Mouse (Mus musculus) bone marrow macrophage, adult 2 months (primary cell): ENCODE measurements around the gene Psapl1. TPM values are rescaled to one million over a fixed set of nuclear protein-coding genes. Genes with fewer than 3 reads are reported as not detected.

ENCODE experiments used
- H3K27ac ChIP-seq: 2 replicates; pipeline ENCODE4 v1.5.1; 2012; ENCODE audit warnings: low read depth, low read length; ENCODE audit not compliant: insufficient read depth
- H3K4me1 ChIP-seq: 2 replicates; pipeline ENCODE4 v1.6.1; 2012; ENCODE audit warnings: low read length; ENCODE audit not compliant: control insufficient read depth, insufficient read depth
- H3K4me3 ChIP-seq: 2 replicates; pipeline ENCODE4 v1.5.1; 2012; ENCODE audit warnings: mild to moderate bottlenecking, low read length, moderate library complexity; ENCODE audit not compliant: insufficient read depth
- CTCF ChIP-seq: IDR thresholded peaks from 2 replicates; pipeline ENCODE4 v1.5.1; 2012; ENCODE audit warnings: low read depth, mild to moderate bottlenecking, low read length, moderate library complexity
- POLR2A ChIP-seq: IDR thresholded peaks from 2 replicates; pipeline ENCODE4 v1.6.1; 2012; ENCODE audit warnings: mild to moderate bottlenecking, low read depth, low read length, borderline replicate concordance
- polyA plus RNA-seq: library from polyadenylated mRNA; stranded (reverse); fragments of >200 nt; gene quantifications from 2 replicates; pipeline ENCODE4 v1.2.4, GENCODE M21; 2012; ENCODE audit not compliant: missing spikeins, insufficient read depth, insufficient read length

Gene Psapl1
- polyA plus RNA-seq = not detected in 2 replicates

- TF ChIP-seq CTCF = no peak
- no peak for TF ChIP-seq POLR2A
- Histone ChIP-seq H3K4me3 (no peak within 1 kb of the TSS), H3K4me1 (no peaks in the 10 kb centered on the region), H3K27ac (no peak within 1 kb of the TSS)
Measured at GRCm38 (mm10) chr5:36203916-36204315, at the start of gene Psapl1. Gene Psapl1, plus strand, starts transcription at chr5:36204021.

DNA sequence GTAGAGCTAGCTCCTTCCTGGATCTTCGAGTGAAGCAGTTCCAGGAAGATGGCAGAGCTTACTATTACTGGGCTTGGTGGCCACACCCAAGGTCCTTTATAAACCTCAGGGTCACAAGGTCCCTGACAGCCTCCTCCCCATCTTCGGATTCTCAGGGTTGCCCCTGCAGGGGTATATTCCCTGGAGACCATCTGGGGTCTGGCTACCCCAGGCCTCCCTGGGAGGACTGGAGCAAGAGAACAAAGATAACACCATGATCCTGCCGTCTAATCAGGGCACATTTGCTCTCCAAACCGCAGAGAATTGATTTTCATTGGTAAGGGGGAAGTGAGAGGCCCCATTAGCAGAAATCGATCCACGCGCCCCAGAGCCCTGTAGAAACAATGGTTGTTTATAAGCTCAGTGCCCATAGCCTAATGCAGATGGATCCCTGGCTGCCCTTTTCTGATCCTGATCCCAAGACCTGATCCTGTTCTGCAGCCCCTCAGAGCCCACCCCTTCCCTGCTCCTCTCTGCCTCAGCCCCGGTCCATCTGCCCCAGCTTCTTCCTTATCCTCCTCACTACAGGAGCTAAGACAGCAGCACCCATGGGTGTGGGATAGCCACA is 48.8 kb upstream of the Psapl1 start:
- no peak overlapping the region for H3K4me3 ChIP-seq
- no peak overlapping the region for H3K27ac ChIP-seq
- TF ChIP-seq POLR2A = no peak
- no peak for TF ChIP-seq CTCF
- H3K4me1 ChIP-seq = no peaks in the 10 kb centered on the region

DNA sequence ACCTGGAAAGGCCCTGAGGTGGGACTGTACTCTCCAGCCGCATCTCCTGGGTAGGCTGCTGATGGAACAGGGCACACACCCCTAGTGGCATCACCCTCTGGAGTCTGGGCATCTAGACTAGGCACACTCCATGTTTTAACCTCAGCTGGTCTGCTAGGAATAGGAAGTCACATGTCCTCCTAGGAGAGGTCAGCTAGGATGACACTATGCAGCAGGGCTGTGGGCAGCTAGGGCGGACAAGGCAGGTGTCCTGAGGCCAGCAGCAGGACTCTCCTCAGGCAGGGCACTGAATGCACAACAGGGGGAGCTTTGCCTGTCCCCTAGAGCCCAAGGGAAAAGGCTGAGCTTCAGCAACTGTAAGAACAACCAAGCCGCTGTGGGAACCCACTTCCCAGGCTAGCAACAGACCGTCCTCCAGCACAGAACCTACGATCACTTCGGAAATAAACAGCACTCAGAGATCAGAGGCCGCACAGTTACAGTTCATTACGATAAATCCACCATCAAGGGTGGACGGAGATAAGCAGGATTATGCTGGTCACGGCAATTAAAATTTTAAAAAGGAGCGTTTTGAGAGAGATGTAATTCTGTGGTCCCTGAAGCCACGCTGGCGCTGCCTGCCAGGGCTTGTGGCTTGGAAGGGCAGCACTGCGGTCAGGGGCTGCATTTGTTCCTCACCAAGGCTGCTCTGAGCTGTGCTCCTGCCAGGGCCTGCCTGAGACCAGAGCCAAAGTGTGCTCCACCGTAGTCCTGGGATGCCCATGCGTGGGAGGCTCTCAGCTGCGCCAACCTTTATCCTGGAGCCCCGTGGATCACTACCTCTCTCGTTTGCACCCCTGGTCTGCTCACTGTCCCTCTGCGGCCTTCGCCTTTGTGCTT is 38.2 kb upstream of the Psapl1 start:
- H3K27ac ChIP-seq = no peak overlapping the region
- no peak overlapping the region for H3K4me3 ChIP-seq
- H3K4me1 ChIP-seq = no peaks in the 10 kb centered on the region
- TF ChIP-seq CTCF (no peak), POLR2A (no peak)

DNA sequence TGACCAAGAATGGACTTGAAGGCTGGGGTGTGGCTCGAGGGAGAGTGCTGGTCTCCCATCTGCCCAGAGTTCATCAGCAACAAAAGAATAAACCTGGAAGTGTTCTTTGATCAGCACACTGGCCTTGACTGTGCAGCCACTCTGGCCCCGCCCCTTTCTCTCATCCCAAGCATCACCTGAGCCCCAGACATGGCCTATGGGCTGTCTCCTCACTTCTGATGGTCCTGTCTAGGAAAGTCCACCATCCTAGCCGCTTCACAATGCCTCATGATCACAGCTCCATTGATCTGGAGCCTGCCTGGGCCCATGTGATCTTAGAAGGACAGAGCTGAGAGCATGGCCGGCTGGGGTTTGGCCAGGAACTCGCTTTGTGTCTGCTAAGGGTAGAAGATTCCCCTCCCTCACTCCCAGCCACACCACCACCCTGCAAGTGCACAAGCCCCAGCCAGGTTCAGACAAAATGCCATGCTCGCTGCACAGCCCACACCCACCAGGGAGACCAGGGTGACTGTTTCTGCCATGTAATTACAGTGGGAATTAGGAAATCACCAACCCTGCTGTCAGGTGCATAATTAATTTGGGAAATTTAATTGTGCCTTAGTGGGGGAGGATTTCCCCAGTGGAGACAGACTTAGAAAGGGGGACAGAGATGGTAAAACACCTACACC is 37.3 kb upstream of the Psapl1 start:
- Histone ChIP-seq H3K4me3 (no peak overlapping the region), H3K4me1 (no peaks in the 10 kb centered on the region), H3K27ac (no peak overlapping the region)
- TF ChIP-seq CTCF (no peak), POLR2A (no peak)

DNA sequence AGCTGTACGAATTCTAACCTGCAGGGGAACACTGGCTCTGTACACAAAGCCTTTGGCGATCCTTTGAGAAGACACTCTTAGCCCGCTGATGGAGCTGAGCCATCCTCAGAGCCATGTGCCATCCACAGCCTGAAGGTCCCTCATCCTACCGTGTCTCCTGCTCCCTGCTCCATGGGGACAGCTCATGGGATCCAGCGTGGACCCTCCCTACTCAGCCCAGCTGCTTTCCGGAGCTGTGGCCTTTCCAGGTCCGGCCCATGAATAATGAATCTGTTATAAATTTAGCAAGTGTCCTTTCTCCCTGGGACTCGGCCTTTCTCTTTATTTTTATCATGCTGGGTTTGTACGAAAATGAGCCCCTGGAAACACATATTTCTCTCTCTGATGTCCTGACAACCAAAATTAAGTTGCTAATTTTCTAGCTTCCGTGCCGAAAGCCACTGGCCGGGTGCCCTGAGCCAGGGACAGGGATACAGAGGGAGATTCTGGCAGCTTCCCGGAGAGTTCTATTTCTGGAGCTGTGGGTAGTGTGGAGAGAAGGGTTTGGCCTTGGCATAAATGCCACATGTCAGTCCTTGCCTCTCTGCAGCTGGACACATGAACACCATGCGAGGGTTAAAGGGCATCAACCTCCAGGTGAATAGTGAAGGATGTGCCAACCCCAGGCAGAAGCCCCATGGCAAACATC is 34.7 kb upstream of the Psapl1 start:
- no peak overlapping the region for H3K27ac ChIP-seq
- H3K4me3 ChIP-seq = no peak overlapping the region
- TF ChIP-seq POLR2A (no peak), CTCF (no peak)
- H3K4me1 ChIP-seq = no peaks in the 10 kb centered on the region

- TF ChIP-seq POLR2A (no peak), CTCF (no peak)
- Histone ChIP-seq H3K4me3 (no peak overlapping the region), H3K27ac (no peak overlapping the region), H3K4me1 (no peaks in the 10 kb centered on the region)
Measured at GRCm38 (mm10) chr5:36174569-36175115, 29.2 kb upstream of the Psapl1 start.

DNA sequence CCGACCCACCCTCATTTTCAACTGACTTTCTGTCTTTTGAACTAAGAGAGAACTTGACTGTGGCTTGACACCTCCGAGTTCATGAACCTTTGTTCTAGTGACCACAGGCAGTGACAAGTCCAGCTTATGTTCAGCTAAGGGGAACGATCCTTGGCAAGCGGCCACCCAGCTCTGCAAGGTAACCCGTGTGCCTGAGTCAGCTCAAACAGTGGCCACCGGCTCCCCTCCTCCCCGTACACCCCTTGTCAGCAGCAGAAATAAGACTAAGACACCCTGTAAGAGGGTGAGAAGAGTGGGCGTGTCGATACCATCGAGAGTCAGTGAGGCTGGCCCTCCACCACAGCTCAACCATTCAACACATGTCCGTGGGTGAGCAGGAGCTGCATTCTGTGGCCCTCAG is 27.4 kb upstream of the Psapl1 start:
- TF ChIP-seq CTCF = no peak
- TF ChIP-seq POLR2A = no peak
- Histone ChIP-seq H3K27ac (no peak overlapping the region), H3K4me1 (no peaks in the 10 kb centered on the region), H3K4me3 (no peak overlapping the region)

DNA sequence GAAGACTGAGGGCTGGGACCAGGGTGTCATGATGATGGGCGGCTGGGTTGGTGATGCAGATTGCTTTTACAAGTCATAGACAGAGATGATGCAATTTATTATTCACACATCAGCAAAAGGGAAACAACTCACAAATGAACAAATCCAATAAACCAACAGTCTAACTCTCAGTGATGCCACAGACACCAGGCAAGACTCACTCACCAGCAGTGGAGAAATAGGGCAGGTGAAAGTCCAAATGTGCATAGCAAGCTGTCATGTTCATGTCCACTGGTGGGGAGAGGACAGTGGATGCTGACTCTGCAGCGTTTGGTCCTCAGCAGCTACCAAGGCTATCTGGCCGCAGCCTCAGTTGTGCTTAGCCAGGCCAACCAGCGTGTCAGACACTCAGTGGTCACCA is 26.9 kb upstream of the Psapl1 start:
- H3K4me3 ChIP-seq = no peak overlapping the region
- no peak overlapping the region for H3K27ac ChIP-seq
- TF ChIP-seq CTCF = no peak
- no peak for TF ChIP-seq POLR2A
- no peaks in the 10 kb centered on the region for H3K4me1 ChIP-seq

DNA sequence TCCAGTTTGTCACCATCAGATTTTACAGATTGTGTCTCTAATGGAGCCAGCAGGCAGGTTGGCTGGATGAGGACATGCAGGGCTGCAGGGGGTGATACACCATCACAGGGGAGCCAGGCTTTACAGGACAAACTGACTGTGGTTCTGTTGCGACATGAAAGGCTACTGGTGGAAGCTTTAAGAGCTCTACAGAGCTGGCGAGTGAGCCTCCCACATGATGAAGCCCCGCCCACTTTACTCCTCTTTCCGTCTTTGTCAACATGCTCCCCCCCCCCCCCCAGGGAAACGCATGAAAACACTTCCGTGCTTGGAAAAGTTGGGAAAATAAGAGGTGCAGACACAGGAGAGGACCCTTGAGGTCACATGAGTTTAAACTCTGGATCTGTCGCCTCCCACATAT is 25.6 kb upstream of the Psapl1 start:
- no peaks in the 10 kb centered on the region for H3K4me1 ChIP-seq
- H3K4me3 ChIP-seq = no peak overlapping the region
- TF ChIP-seq CTCF = no peak
- no peak for TF ChIP-seq POLR2A
- no peak overlapping the region for H3K27ac ChIP-seq

- TF ChIP-seq POLR2A (no peak), CTCF (no peak)
- Histone ChIP-seq H3K4me3 (no peak overlapping the region), H3K4me1 (no peaks in the 10 kb centered on the region), H3K27ac (no peak overlapping the region)
Measured at GRCm38 (mm10) chr5:36178785-36179184, 25.0 kb upstream of the Psapl1 start.
